Mouse (Mus musculus) MEL (cell line): ENCODE results near the gene Evpl. TPM values are rescaled to one million over a fixed set of nuclear protein-coding genes. Genes with fewer than 3 reads are reported as not detected.

Source experiments
- DNase-seq: peaks from one replicate; pipeline ENCODE4 v3.0.0; 2011; ENCODE audit warnings: low read depth, low spot score
- H3K27ac ChIP-seq: 2 replicates; pipeline ENCODE4 v1.5.1; 2012; ENCODE audit warnings: low read depth, mild to moderate bottlenecking, control low read depth, low read length, moderate library complexity; ENCODE audit not compliant: control insufficient read depth
- H3K27me3 ChIP-seq, 2 experiments: fragments of 150-350 bp in 1 of 2; sonication (generic) in 1 of 2; 2 replicates each; pipeline ENCODE4 v1.6.1; 2012; ENCODE audit warnings: low read length in 2 of 2, mild to moderate bottlenecking in 2 of 2, improper control_type of control experiment in 1 of 2, moderate library complexity in 1 of 2; ENCODE audit not compliant: insufficient read depth in 2 of 2, control insufficient read depth in 1 of 2
- H3K36me3 ChIP-seq, 2 experiments: 2 replicates each; pipeline ENCODE4 v1.6.1; 2012 to 2014; ENCODE audit warnings: low read length in 2 of 2, improper control_type of control experiment in 1 of 2, inconsistent platforms in 1 of 2, mild to moderate bottlenecking in 1 of 2; ENCODE audit not compliant: insufficient read depth in 2 of 2, control insufficient read depth in 1 of 2
- H3K4me1 ChIP-seq, 2 experiments: fragments of 150-350 bp in 1 of 2; sonication (generic) in 1 of 2; 2 replicates each; pipeline ENCODE4 v1.6.1; 2012; ENCODE audit warnings: low read length in 2 of 2, improper control_type of control experiment in 1 of 2, mild to moderate bottlenecking in 1 of 2; ENCODE audit not compliant: insufficient read depth in 2 of 2, control insufficient read depth in 1 of 2
- H3K4me3 ChIP-seq, 2 experiments: fragments of 150-350 bp in 1 of 2; sonication (generic) in 1 of 2; 2 replicates each; pipeline ENCODE4 v1.5.1; 2012; ENCODE audit warnings: low read depth in 2 of 2, low read length in 2 of 2, mild to moderate bottlenecking in 2 of 2, moderate library complexity in 2 of 2, control low read depth in 1 of 2, improper control_type of control experiment in 1 of 2; ENCODE audit not compliant: control insufficient read depth in 1 of 2, insufficient read depth in 1 of 2
- H3K79me2 ChIP-seq: 2 replicates; pipeline ENCODE4 v1.6.1; 2012; ENCODE audit warnings: mild to moderate bottlenecking, low read length, moderate library complexity; ENCODE audit not compliant: control insufficient read depth, poor library complexity, insufficient read depth
- H3K9ac ChIP-seq: 2 replicates; pipeline ENCODE4 v1.6.1; 2012; ENCODE audit warnings: low read depth, mild to moderate bottlenecking, control low read depth, low read length, moderate library complexity; ENCODE audit not compliant: control insufficient read depth, poor library complexity, severe bottlenecking
- H3K9me3 ChIP-seq: fragments of 150-350 bp; sonication (generic); replicated peaks from 2 replicates; pipeline ENCODE4 v1.6.1; 2012; ENCODE audit warnings: mild to moderate bottlenecking, low read length, improper control_type of control experiment, moderate library complexity; ENCODE audit not compliant: insufficient read depth
- BHLHE40 ChIP-seq: IDR thresholded peaks from 2 replicates; pipeline ENCODE4 v1.6.1; 2012; ENCODE audit warnings: low read depth, mild to moderate bottlenecking, inconsistent platforms, low read length, improper control_type of control experiment, borderline replicate concordance
- CHD1 ChIP-seq: IDR thresholded peaks from 2 replicates; pipeline ENCODE4 v1.6.1; 2012; ENCODE audit warnings: low read depth, mild to moderate bottlenecking, inconsistent platforms, low read length, improper control_type of control experiment
- CHD2 ChIP-seq: IDR thresholded peaks from 2 replicates; pipeline ENCODE4 v1.6.1; 2011; ENCODE audit warnings: low read length, improper control_type of control experiment
- E2F4 ChIP-seq: IDR thresholded peaks from 2 replicates; pipeline ENCODE4 v1.6.1; 2011; ENCODE audit warnings: low read depth, low read length, improper control_type of control experiment, borderline replicate concordance
- EP300 ChIP-seq, 2 experiments: IDR thresholded peaks; 2 replicates each; pipeline ENCODE4 v1.6.1; 2011; ENCODE audit warnings: improper control_type of control experiment in 2 of 2, low read length in 2 of 2, low read depth in 1 of 2, mild to moderate bottlenecking in 1 of 2
- ETS1 ChIP-seq: IDR thresholded peaks from 2 replicates; pipeline ENCODE4 v1.6.1; 2012; ENCODE audit warnings: low read depth, mild to moderate bottlenecking, inconsistent platforms, low read length, improper control_type of control experiment, moderate library complexity
- GATA1 ChIP-seq: IDR thresholded peaks from 2 replicates; pipeline ENCODE4 v1.6.1; 2011; ENCODE audit warnings: low read depth, low read length, improper control_type of control experiment
- HCFC1 ChIP-seq: IDR thresholded peaks from 2 replicates; pipeline ENCODE4 v1.6.1; 2012; ENCODE audit warnings: low read depth, mild to moderate bottlenecking, inconsistent platforms, low read length, improper control_type of control experiment, moderate library complexity
- JUND ChIP-seq: IDR thresholded peaks from 2 replicates; pipeline ENCODE4 v1.6.1; 2011; ENCODE audit warnings: low read depth, mild to moderate bottlenecking, improper control_type of control experiment, low read length
- MAFK ChIP-seq: IDR thresholded peaks from 2 replicates; pipeline ENCODE4 v1.6.1; 2011; ENCODE audit warnings: low read depth, mild to moderate bottlenecking, low read length, improper control_type of control experiment, borderline replicate concordance
- MAX ChIP-seq: IDR thresholded peaks from 2 replicates; pipeline ENCODE4 v1.6.1; 2011; ENCODE audit warnings: low read length, improper control_type of control experiment
- MEF2A ChIP-seq: IDR thresholded peaks from 2 replicates; pipeline ENCODE4 v1.6.1; 2014; ENCODE audit warnings: low read depth, mild to moderate bottlenecking, inconsistent platforms, low read length, improper control_type of control experiment; ENCODE audit not compliant: poor library complexity, insufficient replicate concordance, severe bottlenecking; ENCODE audit errors: extremely low read depth
- MXI1 ChIP-seq: IDR thresholded peaks from 2 replicates; pipeline ENCODE4 v1.6.1; 2011; ENCODE audit warnings: mild to moderate bottlenecking, low read depth, low read length, improper control_type of control experiment
- MYC ChIP-seq: IDR thresholded peaks from 2 replicates; pipeline ENCODE4 v1.6.1; 2011; ENCODE audit warnings: low read depth, mild to moderate bottlenecking, low read length, improper control_type of control experiment, moderate library complexity
- NRF1 ChIP-seq: IDR thresholded peaks from 2 replicates; pipeline ENCODE4 v1.6.1; 2014; ENCODE audit warnings: low read depth, mild to moderate bottlenecking, inconsistent platforms, low read length, improper control_type of control experiment, moderate library complexity; ENCODE audit not compliant: poor library complexity, insufficient read depth, severe bottlenecking
- POLR2A ChIP-seq, 2 experiments: IDR thresholded peaks; 2 replicates each; pipeline ENCODE4 v1.6.1; 2011 to 2012; ENCODE audit warnings: low read length in 2 of 2, mild to moderate bottlenecking in 2 of 2, control low read depth in 1 of 2, improper control_type of control experiment in 1 of 2, low read depth in 1 of 2, moderate library complexity in 1 of 2; ENCODE audit not compliant: control insufficient read depth in 1 of 2, insufficient read depth in 1 of 2, poor library complexity in 1 of 2
- POLR2AphosphoS2 ChIP-seq: IDR thresholded peaks from 2 replicates; pipeline ENCODE4 v1.6.1; 2011; ENCODE audit warnings: low read length, improper control_type of control experiment
- POLR2AphosphoS5 ChIP-seq: IDR thresholded peaks from 2 replicates; pipeline ENCODE4 v1.6.1; 2012; ENCODE audit warnings: low read depth, borderline replicate concordance, mild to moderate bottlenecking, inconsistent platforms, low read length, moderate library complexity, mixed read lengths
- RAD21 ChIP-seq: IDR thresholded peaks from 2 replicates; pipeline ENCODE4 v1.6.1; 2011; ENCODE audit warnings: mild to moderate bottlenecking, low read depth, low read length, improper control_type of control experiment
- RCOR1 ChIP-seq: IDR thresholded peaks from 2 replicates; pipeline ENCODE4 v1.6.1; 2012; ENCODE audit warnings: low read depth, mild to moderate bottlenecking, inconsistent platforms, low read length, improper control_type of control experiment
- TBP ChIP-seq: IDR thresholded peaks from 2 replicates; pipeline ENCODE4 v1.8.0; 2011; ENCODE audit warnings: low read depth, low read length, improper control_type of control experiment
- TCF12 ChIP-seq: IDR thresholded peaks from 2 replicates; pipeline ENCODE4 v1.6.1; 2014; ENCODE audit warnings: low read depth, mild to moderate bottlenecking, inconsistent platforms, low read length, improper control_type of control experiment, moderate library complexity
- UBTF ChIP-seq: IDR thresholded peaks from 2 replicates; pipeline ENCODE4 v1.6.1; 2012; ENCODE audit warnings: low read depth, mild to moderate bottlenecking, inconsistent platforms, low read length, improper control_type of control experiment, moderate library complexity, borderline replicate concordance; ENCODE audit not compliant: insufficient read depth
- ZC3H11A ChIP-seq: IDR thresholded peaks from 2 replicates; pipeline ENCODE4 v1.6.1; 2012; ENCODE audit warnings: low read depth, mild to moderate bottlenecking, inconsistent platforms, low read length, improper control_type of control experiment
- ZKSCAN1 ChIP-seq: IDR thresholded peaks from 2 replicates; pipeline ENCODE4 v1.6.1; 2012; ENCODE audit warnings: low read depth, mild to moderate bottlenecking, inconsistent platforms, low read length, improper control_type of control experiment, moderate library complexity
- ZMIZ1 ChIP-seq: IDR thresholded peaks from 2 replicates; pipeline ENCODE4 v1.6.1; 2012; ENCODE audit warnings: low read depth, mild to moderate bottlenecking, inconsistent platforms, low read length, improper control_type of control experiment, moderate library complexity
- ZNF384 ChIP-seq: IDR thresholded peaks from 2 replicates; pipeline ENCODE4 v1.6.1; 2012; ENCODE audit warnings: low read depth, mild to moderate bottlenecking, inconsistent platforms, low read length, improper control_type of control experiment
- polyA plus RNA-seq, 2 experiments: library from polyadenylated mRNA; stranded (reverse) in 1 of 2; unstranded in 1 of 2; fragments of >175 nt in 1 of 2; fragments of >200 nt in 1 of 2; gene quantifications; 2 replicates each; pipeline versions ENCODE4 v1.2.1 to v1.2.4; 2012; ENCODE audit warnings: low replicate concordance in 2 of 2, low read depth in 1 of 2; ENCODE audit not compliant: insufficient read length in 2 of 2, insufficient read depth in 1 of 2, missing spikeins in 1 of 2
- total RNA-seq: library from RNA; depleted of rRNA; stranded (reverse); fragments of 300-350 nt; gene quantifications from 2 replicates; pipeline ENCODE4 v1.2.3, GENCODE M21; 2012

Gene Evpl
- total and polyA plus RNA-seq, 3 experiments, result 0.39 to 0.78 TPM; not detected in 1

- Histone ChIP-seq H3K27me3 (no peaks in the 10 kb centered on the region), H3K79me2 (no peaks in the 10 kb centered on the region), H3K36me3 (no peaks in the 10 kb centered on the region), H3K9ac (no peak overlapping the region), H3K27ac (no peak overlapping the region), H3K9me3 (no peaks in the 10 kb centered on the region), H3K4me1 (peaks cover 0 to 13% of the 10 kb centered on the region in 2 experiments; a peak in 1 of 4 replicates), H3K4me3 (no peak overlapping the region)
- no peak for DNase-seq
- TF ChIP-seq RAD21, result no peak
- TF ChIP-seq BHLHE40, result no peak
- TF ChIP-seq UBTF, result no peak
- no peak for TF ChIP-seq CHD1
- no peak for TF ChIP-seq HCFC1
- TF ChIP-seq ZMIZ1, result no peak
- TF ChIP-seq MYC, result no peak
- no peak for TF ChIP-seq ZC3H11A
- TF ChIP-seq ZKSCAN1, result no peak
- no peak for TF ChIP-seq POLR2AphosphoS2
- TF ChIP-seq CHD2, result no peak
- no peak for TF ChIP-seq ZNF384
Observed at GRCm38 (mm10) chr11:116222740-116223059, 15.2 kb downstream of the Evpl start.

- H3K4me1 ChIP-seq, result peaks cover 0 to 13% of the 10 kb centered on the region in 2 experiments; a peak in 1 of 4 replicates
- no peak overlapping the region for H3K27ac ChIP-seq
- H3K4me3 ChIP-seq, result no peak overlapping the region
- no peak overlapping the region for H3K9ac ChIP-seq
- TF ChIP-seq NRF1 (no peak), ETS1 (no peak), E2F4 (no peak), POLR2A (IDR thresholded peaks at IDR 0.05; ENCODE audit: control insufficient read depth in 1 of 2, insufficient read depth in 1 of 2, low read depth in 1 of 2, low read length in 2 of 2, poor library complexity in 1 of 2) (no peak), EP300 (IDR thresholded peaks at IDR 0.05; ENCODE audit: low read depth in 1 of 2, low read length in 2 of 2) (no peak), RAD21 (no peak), CHD1 (no peak), POLR2AphosphoS5 (no peak), MEF2A (no peak), TCF12 (no peak), MAX (no peak), JUND (no peak), RCOR1 (no peak), GATA1 (no peak), MAFK (no peak), MXI1 (no peak), TBP (no peak), ZC3H11A (no peak), MYC (no peak)
- H3K36me3 ChIP-seq, result no peaks in the 10 kb centered on the region
- no peaks in the 10 kb centered on the region for H3K9me3 ChIP-seq
- no peaks in the 10 kb centered on the region for H3K27me3 ChIP-seq
- DNase-seq, result no peak
- no peaks in the 10 kb centered on the region for H3K79me2 ChIP-seq
Observed at GRCm38 (mm10) chr11:116221931-116222739, 15.7 kb downstream of the Evpl start.
